ENCODE assay signal across 22 mouse cellular contexts in the genomic region with DNA sequence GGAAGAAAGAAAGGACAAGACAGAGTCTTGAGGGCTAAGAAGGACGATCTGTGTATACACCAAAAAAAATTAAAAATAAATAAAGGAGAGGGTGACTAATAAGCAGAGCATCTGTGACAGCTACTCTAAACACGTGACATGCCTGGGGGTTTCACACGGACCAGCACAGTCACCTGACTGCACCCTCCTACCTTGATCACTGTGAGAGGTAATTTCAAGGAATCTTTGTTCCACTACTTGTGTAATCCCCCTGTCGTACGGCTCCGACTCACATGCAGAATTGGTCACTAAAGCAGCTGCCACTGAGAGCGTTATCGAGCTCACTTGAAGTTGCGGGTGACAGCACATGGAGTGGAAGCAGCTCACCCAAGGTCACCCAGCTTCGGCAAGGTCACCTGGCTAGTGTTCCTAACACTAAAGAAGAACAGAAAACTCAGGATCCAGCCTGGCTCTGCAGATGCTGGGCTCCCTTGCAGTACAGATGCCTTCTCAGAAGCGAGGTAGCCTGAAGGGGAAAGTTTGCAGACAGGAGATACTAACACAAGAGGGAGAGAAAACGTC. TPM values are rescaled to one million over a fixed set of nuclear protein-coding genes. Genes with fewer than 3 reads are reported as not detected.
DNase-seq lines count a peak whose midpoint lies in the region; ATAC-seq and TF ChIP-seq lines count a peak whose summit lies in the region.
"Had no signal": no experiment of that assay in that cellular context is flagged by ENCODE, and none has a peak within 500 bp of the region (broad histone marks: within the 10 kb centered on the region; RNA-seq: fewer than 3 reads in every experiment).

No protein-coding gene starts in this region.

- TF ChIP-seq EP300 in heart, postnatal 0 days (IDR thresholded peaks at IDR 0.05; ENCODE audit: low read depth): no peak

- H3K27ac ChIP-seq in heart, embryonic 12.5 days (ENCODE audit: poor library complexity, severe bottlenecking): peak overlapping the region; percentile 84
- no peak overlapping the region for H3K27ac ChIP-seq in ES-E14 (ENCODE audit: insufficient read depth, low read depth, low read length, poor library complexity, severe bottlenecking)
- H3K27ac ChIP-seq in heart, postnatal 0 days (ENCODE audit: low read depth): peak overlapping the region; percentile 75
- H3K27ac ChIP-seq: embryonic facial prominence, embryonic 15.5 days; forebrain, embryonic 10.5 days had no signal

- H3K4me3 ChIP-seq in heart, embryonic 12.5 days: peak overlapping the region; percentile 1; the same call in 1 of the 2 replicates
- no peak overlapping the region for H3K4me3 ChIP-seq in ES-E14 (ENCODE audit: insufficient read depth in 1 of 2, low read depth in 1 of 2, low read length in 2 of 2, poor library complexity in 1 of 2, severe bottlenecking in 1 of 2)
- H3K4me3 ChIP-seq in heart, postnatal 0 days (ENCODE audit: low read depth, low read length): no peak overlapping the region
- H3K4me3 ChIP-seq: embryonic facial prominence, embryonic 15.5 days; forebrain, embryonic 10.5 days had no signal

- peaks cover 83% of the 10 kb centered on the region for H3K4me1 ChIP-seq in heart, embryonic 12.5 days (replicated peaks)
- peaks cover 3 to 20% of the 10 kb centered on the region in 2 experiments for H3K4me1 ChIP-seq in ES-E14 (ENCODE audit: control insufficient read depth in 2 of 2, insufficient read depth in 2 of 2, low read length in 2 of 2, poor library complexity in 1 of 2)
- peaks cover 52% of the 10 kb centered on the region; the same call in 1 of the 2 replicates for H3K4me1 ChIP-seq in heart, postnatal 0 days (ENCODE audit: control insufficient read depth, insufficient read depth)

- H3K9ac ChIP-seq in heart, embryonic 12.5 days: no peak overlapping the region
- H3K9ac ChIP-seq in ES-E14 (ENCODE audit: insufficient read depth, low read depth, low read length, poor library complexity, severe bottlenecking): peak overlapping the region; percentile 39; the same call in 1 of the 2 replicates
- no peak overlapping the region for H3K9ac ChIP-seq in heart, postnatal 0 days (replicated peaks; ENCODE audit: low read depth, low read length)
- H3K9ac ChIP-seq: embryonic facial prominence, embryonic 15.5 days had no signal

- peak; percentile 48 for DNase-seq in adrenal gland, adult 2 months
- DNase-seq in adrenal gland, adult 8-10 months: no peak
- DNase-seq in heart, adult 9 months (ENCODE audit: low spot score in 2 of 2): no peak
- DNase-seq in ES-E14 (ENCODE audit: low read depth, low spot score): no peak
- peak; percentile 61 for DNase-seq in heart, postnatal 0 days (ENCODE audit: low spot score)
- no peak for DNase-seq in embryo, embryonic 10 days (ENCODE audit: low spot score)
- no peak for DNase-seq in cerebellum, postnatal 10 days
- DNase-seq: cerebellum, adult 11 months; cerebellum, postnatal 25 days; kidney, adult 8-10 months; kidney, postnatal 36 days; layer of hippocampus, adult 9-11 months; lung, adult 18-20 months; lung, postnatal 36 days; right cerebral cortex, postnatal 4 days; thymus, adult 2 months had no signal

- H3K36me3 ChIP-seq in heart, embryonic 12.5 days: no peaks in the 10 kb centered on the region
- H3K36me3 ChIP-seq in ES-E14 (ENCODE audit: control insufficient read depth, insufficient read depth, low read length, poor library complexity, severe bottlenecking): no peaks in the 10 kb centered on the region
- peaks cover 5% of the 10 kb centered on the region; the same call in 1 of the 2 replicates for H3K36me3 ChIP-seq in heart, postnatal 0 days (replicated peaks; ENCODE audit: control insufficient read depth, insufficient read depth, low read length)

- H3K4me2 ChIP-seq in heart, embryonic 12.5 days: peak overlapping the region; percentile 37; the same call in 1 of the 2 replicates
- peak overlapping the region; percentile 20; the same call in 1 of the 2 replicates for H3K4me2 ChIP-seq in heart, postnatal 0 days (ENCODE audit: low read depth, low read length)
- H3K4me2 ChIP-seq: embryonic facial prominence, embryonic 15.5 days; liver, embryonic 11.5 days had no signal

- ATAC-seq in heart, embryonic 12.5 days (ENCODE audit: insufficient number of reproducible peaks, low FRiP score): 0 out of 2 replicates have a peak, but pooled peaks have one; percentile 40
- ATAC-seq in heart, postnatal 0 days (ENCODE audit: insufficient read depth, low read depth): peak; percentile 50
- ATAC-seq: activated CD4-positive, CD25-positive, alpha-beta regulatory T cell, adult 4 months had no signal

- H3K9me3 ChIP-seq in heart, embryonic 12.5 days (replicated peaks): no peaks in the 10 kb centered on the region
- no peaks in the 10 kb centered on the region for H3K9me3 ChIP-seq in ES-E14 (ENCODE audit: control insufficient read depth, insufficient read depth, low read depth, low read length)
- H3K9me3 ChIP-seq in heart, postnatal 0 days (replicated peaks; ENCODE audit: control insufficient read depth, low read length): no peaks in the 10 kb centered on the region
- H3K9me3 ChIP-seq: embryonic facial prominence, embryonic 15.5 days; forebrain, embryonic 10.5 days had no signal

- no peak for TF ChIP-seq CTCF in heart, postnatal 0 days (IDR thresholded peaks at IDR 0.05; ENCODE audit: low read depth)

- H3K27me3 ChIP-seq in heart, embryonic 12.5 days (replicated peaks): no peaks in the 10 kb centered on the region
- H3K27me3 ChIP-seq in heart, postnatal 0 days (ENCODE audit: control insufficient read depth, insufficient read depth, low read length): no peaks in the 10 kb centered on the region
- H3K27me3 ChIP-seq: embryonic facial prominence, embryonic 15.5 days; Patski had no signal

- in situ Hi-C loops in ES-E14 (cut with MboI; ENCODE audit: low sequenced_read_pairs in 2 of 2, unreplicated experiment in 2 of 2): no loop called here

- WGBS in heart, embryonic 12.5 days: 39% methylated on average over 12 of the region's 12 CpGs
- 38% methylated on average over 12 of the region's 12 CpGs for WGBS in heart, postnatal 0 days

TF ChIP-seq in ES-E14, 5 proteins besides CTCF, POLR2A, EP300 and RAD21:
- TF ChIP-seq ZC3H11A (IDR thresholded peaks at IDR 0.05; ENCODE audit: borderline replicate concordance, low read depth, low read length) (no peak), HCFC1 (IDR thresholded peaks at IDR 0.05; ENCODE audit: borderline replicate concordance, insufficient read depth, low read length) (no peak)
TF ChIP-seq in ES-E14: peak in this region for 0.

RNA-seq across cellular contexts. Expression of a gene that starts 20.6 kb away (rescaled TPM):
- total RNA-seq in adrenal gland, adult 2 months (2021): 10 to 100 TPM; 26.0 to 40.6 TPM
- 13.6 and 13.7 TPM in 2 replicates for polyA plus RNA-seq in adrenal gland, adult 2 months (2012; rRNA removed)
- total RNA-seq in adrenal gland, adult 8-10 months (2022): 10 to 100 TPM; 39.1 to 46.8 (median 42.3) TPM
- polyA plus RNA-seq in heart, embryonic 12.5 days (2016; fragmentation: Nextera tagmentation; extraction: Ambion mirVana): 51.4 and 56.0 TPM in 2 replicates
- 23.6 and 27.4 TPM in 2 replicates for total RNA-seq in ES-E14 (2012; rRNA removed)
- 48.7 and 81.8 TPM in 2 replicates for total RNA-seq in heart, postnatal 0 days (2014; rRNA removed; ENCODE audit: low replicate concordance)
- 29.8 and 36.7 TPM in 2 replicates for polyA plus RNA-seq in heart, postnatal 0 days (2015; fragmentation: Nextera tagmentation; extraction: Ambion mirVana)

Comparison
In these comparisons a context has a peak if more than half of its experiments do, and no peak if none do; other contexts are left out.
1. DNase-seq: peak in adrenal gland, adult 2 months (single experiment) and heart, postnatal 0 days (single experiment); none in adrenal gland, adult 8-10 months (single experiment), heart, adult 9 months (0 of 2), ES-E14 (single experiment), embryo, embryonic 10 days (single experiment) and cerebellum, postnatal 10 days (0 of 2).